11 mouse cellular contexts compared by ENCODE assay signal in the genomic region with DNA sequence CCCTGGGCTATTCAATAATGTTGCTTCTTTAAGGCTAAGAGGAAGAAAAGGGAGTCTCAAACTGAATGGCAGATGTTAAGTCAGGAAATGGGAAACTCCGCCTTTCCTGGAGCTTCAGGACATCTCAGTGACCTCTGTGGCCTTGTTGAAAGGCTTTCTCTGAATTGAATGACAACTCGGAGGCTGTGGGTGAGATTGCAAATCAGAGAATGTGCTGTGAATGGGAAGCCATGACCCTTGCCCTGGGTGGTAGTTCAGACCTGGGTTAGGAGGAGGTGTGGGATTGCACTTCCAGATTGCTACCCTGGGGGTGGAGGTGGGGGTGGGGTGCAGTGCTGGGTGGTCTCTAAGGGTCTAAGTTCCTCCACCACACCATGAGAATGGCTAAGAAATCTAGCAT.
A peak's percentile ranks its signal among the peaks of the same experiment; 100 is the strongest.
DNase-seq lines count a peak whose midpoint lies in the region; ATAC-seq and TF ChIP-seq lines count a peak whose summit lies in the region.
"Had no signal": no experiment of that assay in that cellular context is flagged by ENCODE, and none has a peak within 500 bp of the region (broad histone marks: within the 10 kb centered on the region; RNA-seq: fewer than 3 reads in every experiment).

No protein-coding gene starts in this region.

- no peaks in the 10 kb centered on the region; the same call in 1 of the 2 replicates for H3K4me1 ChIP-seq in hindbrain, embryonic 14.5 days (replicated peaks; ENCODE audit: control insufficient read depth, insufficient read depth, low read length)
- peaks cover 9% of the 10 kb centered on the region; the same call in 1 of the 2 replicates for H3K4me1 ChIP-seq in hindbrain, embryonic 12.5 days
- H3K4me1 ChIP-seq: liver, embryonic 13.5 days had no signal

- 4% methylated on average over 2 of the region's 2 CpGs for WGBS in hindbrain, embryonic 14.5 days
- WGBS in hindbrain, embryonic 12.5 days, result 6% methylated on average over 2 of the region's 2 CpGs

- no peak overlapping the region for H3K4me2 ChIP-seq in hindbrain, embryonic 14.5 days (replicated peaks)
- H3K4me2 ChIP-seq in hindbrain, embryonic 12.5 days (replicated peaks), result no peak overlapping the region
- H3K4me2 ChIP-seq: embryonic facial prominence, embryonic 13.5 days; liver, embryonic 13.5 days; neural tube, embryonic 12.5 days had no signal

- ATAC-seq in hindbrain, embryonic 14.5 days (ENCODE audit: low FRiP score), result no peak
- no peak for ATAC-seq in hindbrain, embryonic 12.5 days (ENCODE audit: low FRiP score)
- no peak for ATAC-seq in cerebellum, adult (ENCODE audit: insufficient number of reproducible peaks, low FRiP score, low TSS enrichment)

- H3K27me3 ChIP-seq in hindbrain, embryonic 14.5 days (ENCODE audit: control insufficient read depth, insufficient read depth, low read length), result no peaks in the 10 kb centered on the region
- H3K27me3 ChIP-seq in hindbrain, embryonic 12.5 days, result no peaks in the 10 kb centered on the region
- H3K27me3 ChIP-seq: embryonic facial prominence, embryonic 13.5 days; liver, embryonic 13.5 days; neural tube, embryonic 12.5 days had no signal

- no peak overlapping the region for H3K4me3 ChIP-seq in hindbrain, embryonic 14.5 days (replicated peaks; ENCODE audit: low read length)
- H3K4me3 ChIP-seq in hindbrain, embryonic 12.5 days, result no peak overlapping the region
- no peak overlapping the region for H3K4me3 ChIP-seq in layer of hippocampus, adult 2 months
- H3K4me3 ChIP-seq: embryonic facial prominence, embryonic 13.5 days; liver, embryonic 13.5 days; neural tube, embryonic 12.5 days had no signal

- H3K36me3 ChIP-seq in hindbrain, embryonic 14.5 days (replicated peaks; ENCODE audit: control insufficient read depth, insufficient read depth), result no peaks in the 10 kb centered on the region
- H3K36me3 ChIP-seq in hindbrain, embryonic 12.5 days, result no peaks in the 10 kb centered on the region
- H3K36me3 ChIP-seq: embryonic facial prominence, embryonic 13.5 days; liver, embryonic 13.5 days; neural tube, embryonic 12.5 days had no signal

- no peak overlapping the region for H3K9ac ChIP-seq in hindbrain, embryonic 14.5 days
- H3K9ac ChIP-seq in hindbrain, embryonic 12.5 days, result no peak overlapping the region
- H3K9ac ChIP-seq: embryonic facial prominence, embryonic 13.5 days; liver, embryonic 13.5 days; neural tube, embryonic 12.5 days had no signal

- H3K9me3 ChIP-seq in hindbrain, embryonic 14.5 days (ENCODE audit: control insufficient read depth, low read length), result no peaks in the 10 kb centered on the region
- H3K9me3 ChIP-seq in hindbrain, embryonic 12.5 days (replicated peaks), result no peaks in the 10 kb centered on the region
- H3K9me3 ChIP-seq: embryonic facial prominence, embryonic 13.5 days; liver, embryonic 13.5 days; neural tube, embryonic 12.5 days had no signal

- no peak for DNase-seq in hindbrain, embryonic 14.5 days (ENCODE audit: low spot score)
- peak; percentile 3 for DNase-seq in adrenal gland, postnatal 25 days
- peak; percentile 21 for DNase-seq in kidney, adult 18-20 months
- DNase-seq in lung, postnatal 36 days, result peak; percentile 57
- DNase-seq in layer of hippocampus, adult 2 months (ENCODE audit: low spot score in 2 of 2), result no peak
- DNase-seq in liver, result no peak
- DNase-seq: liver, embryonic 13.5 days had no signal

- peak overlapping the region; percentile 21; the same call in 1 of the 2 replicates for H3K27ac ChIP-seq in hindbrain, embryonic 14.5 days
- H3K27ac ChIP-seq in hindbrain, embryonic 12.5 days, result no peak overlapping the region
- H3K27ac ChIP-seq in layer of hippocampus, adult 2 months, result no peak overlapping the region
- H3K27ac ChIP-seq: embryonic facial prominence, embryonic 13.5 days; liver, embryonic 13.5 days; neural tube, embryonic 12.5 days had no signal

- TF ChIP-seq CTCF in layer of hippocampus, adult 2 months (conservative IDR thresholded peaks at IDR 0.05), result no peak

Comparison
In these comparisons a context has a peak if more than half of its experiments do, and no peak if none do; other contexts are left out.
1. DNase-seq: peak in adrenal gland, postnatal 25 days (single experiment), kidney, adult 18-20 months (single experiment) and lung, postnatal 36 days (single experiment); none in hindbrain, embryonic 14.5 days (single experiment), layer of hippocampus, adult 2 months (0 of 2) and liver (single experiment).